Mouse (Mus musculus): ENCODE measurements at regions not wholly inside any gene's neighbourhood (a gene's known extent, or its start where the extent isn't known, plus 50 kb on each side); places are given as distances from the start of the nearest gene placed in this dataset.

DNA sequence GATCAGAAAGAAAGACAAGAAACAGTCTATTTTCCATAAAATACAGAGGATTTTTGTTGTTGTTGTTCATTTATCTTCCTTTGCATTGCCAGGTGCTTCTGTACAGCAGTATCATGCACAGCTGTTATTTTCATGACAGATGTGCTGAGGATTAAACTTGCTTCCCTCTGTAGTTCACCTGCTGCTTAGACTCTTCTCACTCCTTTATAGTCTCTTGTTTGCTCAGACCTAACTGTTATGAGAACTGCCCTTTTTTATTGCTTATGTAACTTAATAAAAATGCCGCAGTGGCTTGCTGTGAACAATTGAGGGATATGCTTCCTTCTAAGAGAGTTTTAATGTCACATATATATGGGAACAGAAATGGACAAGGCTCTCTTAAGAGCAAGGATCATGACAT, 467.1 kb downstream of the Adcyap1 start:
- Histone ChIP-seq H3K4me2 (ENCODE audit: insufficient read depth, low read depth, poor library complexity, severe bottlenecking) (no peak overlapping the region), H3K27me3 (replicated peaks) (no peaks in the 10 kb centered on the region), H3K4me3 (replicated peaks in 1 of 3; ENCODE audit: low read depth in 2 of 3, low read length in 2 of 3, poor library complexity in 1 of 3) (no peak overlapping the region), H3K36me3 (replicated peaks in 1 of 2; ENCODE audit: control insufficient read depth in 1 of 2, insufficient read depth in 1 of 2, low read length in 1 of 2) (no peaks in the 10 kb centered on the region), H3K79me2 (replicated peaks; ENCODE audit: control insufficient read depth, extremely low read depth, insufficient read depth, poor library complexity, severe bottlenecking) (no peaks in the 10 kb centered on the region), H3K4me1 (ENCODE audit: control insufficient read depth in 1 of 2, insufficient read depth in 2 of 2) (no peaks in the 10 kb centered on the region), H3K9ac (ENCODE audit: insufficient read depth, low read depth) (no peak overlapping the region), H3K9me3 (replicated peaks; ENCODE audit: low read length) (peaks cover 3% of the 10 kb centered on the region), H3K27ac (ENCODE audit: insufficient read depth, low read depth) (no peak overlapping the region)
- TF ChIP-seq SIN3A (IDR thresholded peaks at IDR 0.05; ENCODE audit: low read length), result no peak
- in situ Hi-C loops (cut with MboI; ENCODE audit: low pct_ligation_motif_present, low pct_unique_long_range_greater_than_20kb, low sequenced_read_pairs) (no loop called here), dilution Hi-C loops (cut with MboI; ENCODE audit: extremely low pct_ligation_motif_present, extremely low pct_unique_long_range_greater_than_20kb, low sequenced_read_pairs) (no loop called here)
- no peak for DNase-seq (ENCODE audit: extremely low read depth)

DNA sequence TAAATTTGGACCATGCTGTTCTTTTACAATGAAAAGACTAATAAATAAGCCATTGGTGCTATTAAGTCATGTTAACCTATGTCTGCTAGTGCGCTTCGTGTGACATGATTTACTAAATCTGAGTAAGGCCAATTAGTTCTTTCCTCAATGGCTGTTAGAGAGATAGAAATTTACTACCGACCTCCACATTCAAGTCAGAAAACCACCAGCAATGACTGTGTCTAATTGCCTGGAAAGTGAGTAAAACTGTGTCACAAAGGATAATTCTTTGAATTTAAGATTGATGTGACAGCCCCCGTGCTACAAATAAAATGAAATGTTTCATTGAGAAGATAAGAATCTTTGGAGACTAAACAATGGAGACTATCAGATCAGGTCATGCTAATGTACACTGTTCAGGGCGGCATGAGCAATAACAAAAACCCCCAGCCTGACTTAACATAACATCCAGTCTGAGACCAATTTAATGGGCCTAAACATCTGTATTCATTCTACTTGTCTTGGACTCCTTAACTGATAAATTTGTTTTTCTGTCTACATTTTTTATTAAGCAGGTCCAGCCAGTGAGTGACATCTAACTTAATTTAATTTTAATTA, 477.6 kb downstream of the Adcyap1 start:
- H3K9me3 ChIP-seq (replicated peaks; ENCODE audit: low read length), result peaks cover 11% of the 10 kb centered on the region
- no peaks in the 10 kb centered on the region for H3K36me3 ChIP-seq (replicated peaks in 1 of 2; ENCODE audit: control insufficient read depth in 1 of 2, insufficient read depth in 1 of 2, low read length in 1 of 2)
- no peak overlapping the region for H3K4me2 ChIP-seq (ENCODE audit: insufficient read depth, low read depth, poor library complexity, severe bottlenecking)
- no peak overlapping the region for H3K27ac ChIP-seq (ENCODE audit: insufficient read depth, low read depth)
- TF ChIP-seq RCOR1 (conservative IDR thresholded peaks at IDR 0.05; ENCODE audit: low read depth, low read length), result no peak
- no peak for TF ChIP-seq RAD21 (IDR thresholded peaks at IDR 0.05; ENCODE audit: low read depth, low read length)
- DNase-seq (ENCODE audit: extremely low read depth), result no peak
- no peak overlapping the region for H3K9ac ChIP-seq (ENCODE audit: insufficient read depth, low read depth)
- no peaks in the 10 kb centered on the region for H3K4me1 ChIP-seq (ENCODE audit: control insufficient read depth in 1 of 2, insufficient read depth in 2 of 2)
- no peak overlapping the region for H3K4me3 ChIP-seq (replicated peaks in 1 of 3; ENCODE audit: low read depth in 2 of 3, low read length in 2 of 3, poor library complexity in 1 of 3)
- no peaks in the 10 kb centered on the region for H3K27me3 ChIP-seq (replicated peaks)
- in situ Hi-C loops (cut with MboI; ENCODE audit: low pct_ligation_motif_present, low pct_unique_long_range_greater_than_20kb, low sequenced_read_pairs) (no loop called here), dilution Hi-C loops (cut with MboI; ENCODE audit: extremely low pct_ligation_motif_present, extremely low pct_unique_long_range_greater_than_20kb, low sequenced_read_pairs) (no loop called here)
- H3K79me2 ChIP-seq (replicated peaks; ENCODE audit: control insufficient read depth, extremely low read depth, insufficient read depth, poor library complexity, severe bottlenecking), result no peaks in the 10 kb centered on the region

DNA sequence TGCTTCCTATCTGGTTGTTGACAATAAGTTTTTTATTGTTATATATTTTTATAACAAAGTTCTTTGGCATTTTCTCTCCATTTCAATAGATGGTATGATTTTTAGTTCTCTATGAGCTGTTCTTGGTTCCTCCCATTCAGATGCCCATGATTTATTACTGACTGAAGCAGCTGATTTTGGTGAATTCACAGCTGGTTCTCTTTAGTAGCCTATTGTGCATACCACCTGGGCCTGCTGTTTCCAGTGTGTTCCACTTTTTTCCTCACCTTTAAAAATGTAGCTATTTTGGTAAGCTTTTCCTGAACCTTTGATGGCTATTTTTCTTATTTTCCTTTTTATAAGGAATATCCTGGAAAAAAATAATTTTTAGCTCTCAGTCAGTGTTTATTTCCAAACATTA, 501.9 kb downstream of the Adcyap1 start:
- dilution Hi-C loops (cut with MboI; ENCODE audit: extremely low pct_ligation_motif_present, extremely low pct_unique_long_range_greater_than_20kb, low sequenced_read_pairs), result no loop called here
- H3K4me1 ChIP-seq (ENCODE audit: control insufficient read depth in 1 of 2, insufficient read depth in 2 of 2), result no peaks in the 10 kb centered on the region
- in situ Hi-C loops (cut with MboI; ENCODE audit: low pct_ligation_motif_present, low pct_unique_long_range_greater_than_20kb, low sequenced_read_pairs), result no loop called here

More for the DNA sequence above, 501.9 kb downstream of the Adcyap1 start:
- H3K27me3 ChIP-seq (replicated peaks), result no peaks in the 10 kb centered on the region
- H3K9me3 ChIP-seq (replicated peaks; ENCODE audit: low read length), result peaks cover 13% of the 10 kb centered on the region
- H3K36me3 ChIP-seq (replicated peaks in 1 of 2; ENCODE audit: control insufficient read depth in 1 of 2, insufficient read depth in 1 of 2, low read length in 1 of 2), result no peaks in the 10 kb centered on the region
- H3K79me2 ChIP-seq (replicated peaks; ENCODE audit: control insufficient read depth, extremely low read depth, insufficient read depth, poor library complexity, severe bottlenecking), result no peaks in the 10 kb centered on the region
- H3K4me2 ChIP-seq (ENCODE audit: insufficient read depth, low read depth, poor library complexity, severe bottlenecking), result no peak overlapping the region
- TF ChIP-seq ZNF384 (IDR thresholded peaks at IDR 0.05; ENCODE audit: low read depth, low read length) (no peak), TCF12 (IDR thresholded peaks at IDR 0.05; ENCODE audit: low read depth, low read length) (no peak), NELFE (IDR thresholded peaks at IDR 0.05; ENCODE audit: low read depth, low read length) (no peak), POLR2A (IDR thresholded peaks at IDR 0.05; ENCODE audit: low read depth, low read length) (no peak), NRF1 (IDR thresholded peaks at IDR 0.05; ENCODE audit: low read depth, low read length) (no peak), E2F4 (IDR thresholded peaks at IDR 0.05; ENCODE audit: insufficient replicate concordance, low read depth, low read length) (no peak), RCOR1 (conservative IDR thresholded peaks at IDR 0.05; ENCODE audit: low read depth, low read length) (no peak), ELF1 (IDR thresholded peaks at IDR 0.05; ENCODE audit: low read depth, low read length) (no peak), CHD1 (IDR thresholded peaks at IDR 0.05; ENCODE audit: low read depth, low read length) (no peak), ZC3H11A (IDR thresholded peaks at IDR 0.05; ENCODE audit: low read depth, low read length) (no peak), JUN (IDR thresholded peaks at IDR 0.05; ENCODE audit: insufficient read depth, low read depth, low read length) (no peak), MXI1 (IDR thresholded peaks at IDR 0.05; ENCODE audit: low read depth, low read length) (no peak), MEF2A (IDR thresholded peaks at IDR 0.05; ENCODE audit: borderline replicate concordance, low read depth, low read length) (no peak), CTCF (conservative IDR thresholded peaks at IDR 0.05 in 1 of 2, IDR thresholded peaks at IDR 0.05 in 1 of 2; ENCODE audit: low read depth in 2 of 2, low read length in 2 of 2) (no peak), UBTF (IDR thresholded peaks at IDR 0.05; ENCODE audit: low read depth, low read length) (no peak), USF2 (conservative IDR thresholded peaks at IDR 0.05; ENCODE audit: low read depth, low read length) (no peak), MAX (IDR thresholded peaks at IDR 0.05; ENCODE audit: low read length) (no peak)
- H3K27ac ChIP-seq (ENCODE audit: insufficient read depth, low read depth), result no peak overlapping the region
- no peak overlapping the region for H3K9ac ChIP-seq (ENCODE audit: insufficient read depth, low read depth)
- DNase-seq (ENCODE audit: extremely low read depth), result no peak
- no peak overlapping the region for H3K4me3 ChIP-seq (replicated peaks in 1 of 3; ENCODE audit: low read depth in 2 of 3, low read length in 2 of 3, poor library complexity in 1 of 3)
